Mouse (Mus musculus): ENCODE measurements around the gene Evi2a. TPM values are rescaled to one million over a fixed set of nuclear protein-coding genes. Genes with fewer than 3 reads are reported as not detected.

Gene Evi2a
- polyA plus RNA-seq, 1 experiment from 2014 or later = 5.6 TPM

DNA sequence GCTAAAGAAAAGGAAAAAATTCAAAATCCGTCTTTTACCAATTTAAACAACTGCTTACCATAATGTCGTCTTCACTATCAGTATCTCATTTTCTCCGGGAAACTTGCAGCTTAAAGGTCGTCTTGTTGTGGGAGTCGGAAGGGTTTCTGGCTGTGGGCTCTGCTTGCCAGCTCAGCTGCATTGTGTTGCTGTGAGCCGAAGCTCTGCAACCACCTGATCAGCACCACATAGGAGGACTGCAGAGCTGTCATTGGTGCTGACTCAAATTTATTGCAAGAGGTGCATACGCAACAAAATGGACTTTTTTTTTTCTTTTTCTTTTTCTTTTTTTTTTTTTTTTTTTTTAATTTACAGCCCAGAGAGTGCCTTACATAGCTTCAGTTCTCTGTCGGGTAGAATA is 26.6 kb downstream of the Evi2a start, which contains the start of gene Omg:
Gene Omg, minus strand, starts transcription at position 240 of the 400 bp plus-strand sequence.
- Histone ChIP-seq H3K36me3 (ENCODE audit: control insufficient read depth, insufficient read depth, low read length) (no peaks in the 10 kb centered on the region), H3K4me3 (ENCODE audit: low read depth, low read length) (no peak within 1 kb of the TSS), H3K27ac (ENCODE audit: low read length) (no peak within 1 kb of the TSS), H3K4me2 (replicated peaks; ENCODE audit: low read depth, low read length) (no peak within 1 kb of the TSS), H3K9ac (replicated peaks; ENCODE audit: low read depth, low read length) (no peak within 1 kb of the TSS), H3K4me1 (ENCODE audit: control insufficient read depth, insufficient read depth, low read length) (no peaks in the 10 kb centered on the region), H3K27me3 (ENCODE audit: control insufficient read depth, insufficient read depth, low read length) (no peaks in the 10 kb centered on the region), H3K9me3 (ENCODE audit: control insufficient read depth, low read depth, low read length) (no peaks in the 10 kb centered on the region)
- no peak for ATAC-seq (ENCODE audit: insufficient number of reproducible peaks, insufficient read depth, low FRiP score, low read depth)
- WGBS = 57% methylated on average over 8 of the region's 8 CpGs

DNA sequence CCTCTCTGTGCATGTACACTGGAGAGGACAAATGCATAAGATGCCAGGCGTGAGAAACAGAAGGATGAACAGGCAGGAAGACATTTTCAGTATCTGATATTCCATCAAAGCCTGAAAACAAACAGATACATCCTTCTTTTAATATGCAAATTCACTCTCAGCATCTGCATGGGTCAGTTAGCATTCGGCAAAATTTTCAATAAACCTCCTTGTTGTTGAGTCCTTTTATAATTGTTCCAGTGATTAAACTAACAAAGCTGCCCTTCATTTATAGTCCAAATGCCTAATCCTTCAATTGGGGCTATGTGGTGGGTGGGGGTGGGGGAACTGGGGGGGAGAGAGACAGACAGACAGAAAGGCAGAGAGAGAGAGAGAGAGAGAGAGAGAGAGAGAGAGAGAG is 27.5 kb downstream of the Evi2a start:
- Histone ChIP-seq H3K27ac (ENCODE audit: low read length) (no peak overlapping the region), H3K4me1 (ENCODE audit: control insufficient read depth, insufficient read depth, low read length) (no peaks in the 10 kb centered on the region), H3K4me3 (ENCODE audit: low read depth, low read length) (no peak overlapping the region), H3K9me3 (ENCODE audit: control insufficient read depth, low read depth, low read length) (no peaks in the 10 kb centered on the region), H3K27me3 (ENCODE audit: control insufficient read depth, insufficient read depth, low read length) (no peaks in the 10 kb centered on the region), H3K36me3 (ENCODE audit: control insufficient read depth, insufficient read depth, low read length) (no peaks in the 10 kb centered on the region), H3K9ac (replicated peaks; ENCODE audit: low read depth, low read length) (no peak overlapping the region), H3K4me2 (replicated peaks; ENCODE audit: low read depth, low read length) (no peak overlapping the region)
- 73% methylated on average over 2 of the region's 2 CpGs for WGBS
- ATAC-seq (ENCODE audit: insufficient number of reproducible peaks, insufficient read depth, low FRiP score, low read depth) = no peak

DNA sequence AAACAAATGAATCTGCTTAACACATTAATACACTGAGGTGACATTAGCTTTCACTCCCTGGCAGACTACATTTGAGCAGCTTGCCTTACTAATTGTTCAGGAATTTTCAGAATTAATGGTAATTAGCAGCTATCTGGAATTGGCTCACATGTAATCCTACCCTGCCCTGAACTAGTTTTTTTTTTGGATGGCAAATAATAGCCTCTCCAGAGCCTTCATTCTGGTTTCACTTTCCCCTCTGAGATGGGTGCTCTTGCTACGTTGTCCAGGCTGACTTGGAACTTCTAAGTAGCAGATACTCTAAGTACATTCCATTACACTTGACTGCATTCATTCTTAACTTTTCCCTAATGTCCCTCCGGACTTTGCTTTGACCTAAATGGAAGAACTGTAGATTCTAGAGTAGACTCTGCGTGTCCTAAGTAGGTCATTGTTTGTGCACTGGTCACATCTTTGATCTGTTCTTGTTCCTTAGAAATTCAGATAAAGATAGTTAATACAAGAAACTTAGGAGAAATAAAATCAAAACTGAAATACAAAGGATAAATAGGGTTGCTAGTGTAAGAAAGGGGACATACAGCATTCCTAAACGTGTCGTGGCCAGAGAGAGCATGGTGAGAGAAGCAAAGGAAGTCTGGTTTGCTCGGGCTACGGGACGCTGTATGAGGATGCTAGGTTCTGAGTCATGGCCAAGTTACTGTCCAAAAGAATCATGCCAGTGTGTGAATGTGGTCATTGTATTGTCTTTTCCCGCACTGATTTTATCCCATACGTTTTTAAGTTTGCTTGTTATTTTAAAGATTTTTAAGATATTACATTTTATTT is 35.2 kb downstream of the Evi2a start:
- ATAC-seq (ENCODE audit: insufficient number of reproducible peaks, insufficient read depth, low FRiP score, low read depth) = no peak
- H3K4me3 ChIP-seq (ENCODE audit: low read depth, low read length) = no peak overlapping the region
- H3K27me3 ChIP-seq (ENCODE audit: control insufficient read depth, insufficient read depth, low read length) = no peaks in the 10 kb centered on the region
- WGBS = 83% methylated on average over 10 of the region's 10 CpGs
- no peak overlapping the region for H3K4me2 ChIP-seq (replicated peaks; ENCODE audit: low read depth, low read length)
- H3K4me1 ChIP-seq (ENCODE audit: control insufficient read depth, insufficient read depth, low read length) = no peaks in the 10 kb centered on the region
- no peak overlapping the region for H3K9ac ChIP-seq (replicated peaks; ENCODE audit: low read depth, low read length)
- H3K9me3 ChIP-seq (ENCODE audit: control insufficient read depth, low read depth, low read length) = no peaks in the 10 kb centered on the region
- H3K36me3 ChIP-seq (ENCODE audit: control insufficient read depth, insufficient read depth, low read length) = no peaks in the 10 kb centered on the region
- no peak overlapping the region for H3K27ac ChIP-seq (ENCODE audit: low read length)

DNA sequence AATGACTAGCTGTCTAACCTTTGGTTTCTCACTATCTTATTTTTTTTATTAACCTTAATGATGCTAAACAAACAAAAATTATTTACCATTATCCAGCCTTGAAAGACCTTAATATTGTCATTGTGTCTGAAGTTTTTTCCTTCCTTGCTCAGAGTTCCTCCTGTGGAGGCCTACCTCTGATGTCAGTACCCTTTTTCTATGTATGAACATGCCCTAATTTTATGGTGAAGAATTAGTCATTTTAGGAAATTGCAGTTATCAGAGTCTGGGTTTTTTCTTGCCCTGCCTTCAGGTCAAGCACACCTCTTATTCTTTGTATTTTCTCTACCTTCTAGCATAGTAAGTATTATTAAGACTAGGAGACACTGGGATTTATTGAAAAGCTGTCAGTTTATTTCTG is 45.7 kb downstream of the Evi2a start:
- Histone ChIP-seq H3K4me2 (replicated peaks; ENCODE audit: low read depth, low read length) (no peak overlapping the region), H3K9ac (replicated peaks; ENCODE audit: low read depth, low read length) (no peak overlapping the region), H3K36me3 (ENCODE audit: control insufficient read depth, insufficient read depth, low read length) (peaks cover 3% of the 10 kb centered on the region; the same call in 1 of the 2 replicates), H3K9me3 (ENCODE audit: control insufficient read depth, low read depth, low read length) (no peaks in the 10 kb centered on the region), H3K4me1 (ENCODE audit: control insufficient read depth, insufficient read depth, low read length) (peaks cover 7% of the 10 kb centered on the region; the same call in 1 of the 2 replicates), H3K27ac (ENCODE audit: low read length) (no peak overlapping the region), H3K27me3 (ENCODE audit: control insufficient read depth, insufficient read depth, low read length) (no peaks in the 10 kb centered on the region), H3K4me3 (ENCODE audit: low read depth, low read length) (no peak overlapping the region)
- ATAC-seq (ENCODE audit: insufficient number of reproducible peaks, insufficient read depth, low FRiP score, low read depth) = no peak

DNA sequence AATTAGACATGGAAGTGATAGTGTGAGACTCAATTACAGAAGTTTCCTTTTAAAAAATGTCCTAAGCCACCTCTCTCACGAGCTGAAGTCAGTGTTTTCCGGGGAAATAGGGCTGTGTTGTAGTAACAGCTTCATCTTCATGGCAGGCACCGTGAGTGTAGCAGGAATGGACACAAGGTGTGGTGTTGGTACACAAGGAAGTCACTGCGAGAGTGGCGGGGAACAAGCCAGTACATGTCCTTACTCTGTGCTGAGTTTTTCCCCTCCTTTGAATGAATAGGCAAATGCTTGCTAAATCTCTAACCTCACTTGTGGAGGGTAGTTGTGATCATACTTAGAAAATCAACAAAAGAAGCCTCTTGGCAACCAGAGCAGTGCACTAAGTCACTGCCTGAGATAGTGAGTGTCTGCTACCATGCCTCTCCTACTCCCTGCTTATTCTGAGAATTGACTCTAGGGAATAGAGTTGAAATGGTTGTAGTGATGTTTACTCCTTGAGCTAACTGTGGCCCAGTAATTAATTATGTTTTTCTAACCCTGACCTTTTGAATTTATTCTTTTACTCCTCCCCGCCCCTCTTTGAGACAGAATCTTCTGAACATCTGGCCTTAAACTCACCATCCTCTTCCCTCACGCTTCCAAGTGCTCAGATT is 46.4 kb downstream of the Evi2a start:
- Histone ChIP-seq H3K4me3 (ENCODE audit: low read depth, low read length) (no peak overlapping the region), H3K27ac (ENCODE audit: low read length) (no peak overlapping the region), H3K4me1 (ENCODE audit: control insufficient read depth, insufficient read depth, low read length) (peaks cover 3% of the 10 kb centered on the region; the same call in 1 of the 2 replicates), H3K36me3 (ENCODE audit: control insufficient read depth, insufficient read depth, low read length) (peaks cover under 1% of the 10 kb centered on the region; the same call in 1 of the 2 replicates), H3K9me3 (ENCODE audit: control insufficient read depth, low read depth, low read length) (no peaks in the 10 kb centered on the region), H3K27me3 (ENCODE audit: control insufficient read depth, insufficient read depth, low read length) (no peaks in the 10 kb centered on the region), H3K9ac (replicated peaks; ENCODE audit: low read depth, low read length) (no peak overlapping the region), H3K4me2 (replicated peaks; ENCODE audit: low read depth, low read length) (no peak overlapping the region)
- no peak for ATAC-seq (ENCODE audit: insufficient number of reproducible peaks, insufficient read depth, low FRiP score, low read depth)
- 60% methylated on average over 7 of the region's 7 CpGs for WGBS

DNA sequence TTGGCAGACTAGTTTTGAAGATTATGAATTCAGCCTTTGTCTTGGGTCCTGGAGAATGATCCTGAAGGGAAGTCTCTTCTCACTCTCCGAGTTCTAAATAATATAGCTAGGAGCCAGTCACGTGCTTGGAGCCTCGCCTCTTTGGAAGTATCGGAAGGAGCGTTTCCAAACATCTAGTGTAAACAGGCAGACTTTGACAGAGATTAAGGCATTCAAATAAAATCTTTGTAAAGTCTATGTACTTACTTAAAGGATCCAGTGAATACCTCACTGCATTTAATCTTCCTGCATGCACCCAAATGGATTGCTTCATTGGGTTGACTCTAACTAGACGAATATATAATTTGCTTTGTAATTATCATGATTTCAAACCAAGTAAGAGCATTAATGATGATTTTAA is 47.0 kb downstream of the Evi2a start:
- H3K9ac ChIP-seq (replicated peaks; ENCODE audit: low read depth, low read length) = no peak overlapping the region
- H3K27ac ChIP-seq (ENCODE audit: low read length) = no peak overlapping the region
- H3K36me3 ChIP-seq (ENCODE audit: control insufficient read depth, insufficient read depth, low read length) = peaks cover under 1% of the 10 kb centered on the region
- H3K4me2 ChIP-seq (replicated peaks; ENCODE audit: low read depth, low read length) = no peak overlapping the region
- H3K4me1 ChIP-seq (ENCODE audit: control insufficient read depth, insufficient read depth, low read length) = 0 out of 2 replicates have a peak, but pooled peaks cover 3% of the 10 kb centered on the region
- 59% methylated on average over 6 of the region's 6 CpGs for WGBS
- no peaks in the 10 kb centered on the region for H3K27me3 ChIP-seq (ENCODE audit: control insufficient read depth, insufficient read depth, low read length)
- no peak for ATAC-seq (ENCODE audit: insufficient number of reproducible peaks, insufficient read depth, low FRiP score, low read depth)
- H3K9me3 ChIP-seq (ENCODE audit: control insufficient read depth, low read depth, low read length) = no peaks in the 10 kb centered on the region
- no peak overlapping the region for H3K4me3 ChIP-seq (ENCODE audit: low read depth, low read length)

Other genes with a start within 250 kb of the Evi2a start
- not detected in 2 replicates for gene Gm9964, start 233.7 kb downstream of the Evi2a start, polyA plus RNA-seq (2014; fragmentation: Nextera tagmentation; extraction: Ambion mirVana)
- 14.5 and 16.9 TPM in 2 replicates for gene Nf1, start 190.9 kb downstream of the Evi2a start, polyA plus RNA-seq (2014; fragmentation: Nextera tagmentation; extraction: Ambion mirVana)
- gene Omg, start 26.5 kb downstream of the Evi2a start, polyA plus RNA-seq (2014; fragmentation: Nextera tagmentation; extraction: Ambion mirVana) = 0.56 and 0.62 TPM in 2 replicates
- gene Evi2b, start 6.8 kb downstream of the Evi2a start, polyA plus RNA-seq (2014; fragmentation: Nextera tagmentation; extraction: Ambion mirVana) = 0.42 and 1.3 TPM in 2 replicates
- 1.5 and 2.2 TPM in 2 replicates for gene Evi2, start within 50 bp of the Evi2a start, polyA plus RNA-seq (2014; fragmentation: Nextera tagmentation; extraction: Ambion mirVana)
- gene Rab11fip4, start 60.6 kb upstream of the Evi2a start, polyA plus RNA-seq (2014; fragmentation: Nextera tagmentation; extraction: Ambion mirVana) = 1.9 and 3.0 TPM in 2 replicates

All from stomach, embryonic 14.5 days (tissue).